Mouse (Mus musculus) intestine, embryonic 14.5 days (tissue): Measurements from ENCODE around the gene Itgb3. TPM values are rescaled to one million over a fixed set of nuclear protein-coding genes. Genes with fewer than 3 reads are reported as not detected.

Experiments
- ATAC-seq: fragments of 200-750 bp; cut with Nextera tagmentation; replicated peaks from 2 replicates; pipeline ENCODE4 v1.8.0; 2017; ENCODE audit warnings: low read depth, moderate number of reproducible peaks, moderate TSS enrichment, moderate library complexity; ENCODE audit not compliant: low FRiP score, low TSS enrichment
- DNase-seq: peaks from one replicate; pipeline ENCODE4 v3.0.0-alpha.2; 2018; ENCODE audit warnings: low spot score
- H3K27ac ChIP-seq: fragments of 300-500 bp; sonication (generic); 2 replicates; pipeline ENCODE4 v1.5.1; 2014; ENCODE audit warnings: low read depth, mild to moderate bottlenecking, control low read depth
- H3K27me3 ChIP-seq: fragments of 300-500 bp; sonication (generic); replicated peaks from 2 replicates; pipeline ENCODE4 v1.6.1; 2014; ENCODE audit warnings: low read length, control low read depth; ENCODE audit not compliant: control insufficient read depth, insufficient read depth
- H3K36me3 ChIP-seq: fragments of 300-500 bp; sonication (generic); 2 replicates; pipeline ENCODE4 v1.6.1; 2014; ENCODE audit warnings: low read length, control low read depth; ENCODE audit not compliant: control insufficient read depth, insufficient read depth
- H3K4me1 ChIP-seq: fragments of 300-500 bp; sonication (generic); replicated peaks from 2 replicates; pipeline ENCODE4 v1.6.1; 2014; ENCODE audit warnings: low read length, control low read depth, mixed read lengths; ENCODE audit not compliant: control insufficient read depth, insufficient read depth
- H3K4me2 ChIP-seq: fragments of 300-500 bp; sonication (generic); 2 replicates; pipeline ENCODE4 v1.6.1; 2014; ENCODE audit warnings: low read length
- H3K4me3 ChIP-seq: fragments of 300-500 bp; sonication (generic); 2 replicates; pipeline ENCODE4 v1.5.1; 2014; ENCODE audit warnings: low read depth, low read length, control low read depth, mixed read lengths
- H3K9ac ChIP-seq: fragments of 300-500 bp; sonication (generic); 2 replicates; pipeline ENCODE4 v1.6.1; 2014; ENCODE audit warnings: mild to moderate bottlenecking, low read length
- H3K9me3 ChIP-seq: fragments of 300-500 bp; sonication (generic); 2 replicates; pipeline ENCODE4 v1.6.1; 2016; ENCODE audit warnings: low read length, control low read depth; ENCODE audit not compliant: control insufficient read depth
- WGBS: fragments of 180-500 bp; shearing (Covaris S2); extraction: QIAGEN DNeasy Blood & Tissue Kit; methylation state at CpG from one replicate; pipeline ENCODE4 v1.1.7; 2014; 5-methylcytosine and 5-hydroxymethylcytosine counted together
- polyA plus RNA-seq: library from polyadenylated mRNA; unstranded; fragments of >200 nt; fragmentation: Nextera tagmentation; extraction: Ambion mirVana; gene quantifications from 2 replicates; pipeline ENCODE4 v1.2.1, GENCODE M21; 2014

Itgb3 gene
- polyA plus RNA-seq, 1 experiment from 2014 or later, result 3.3 TPM

- Histone ChIP-seq H3K27ac (no peak overlapping the region), H3K4me1 (peaks cover 13% of the 10 kb centered on the region; the same call in 1 of the 2 replicates), H3K36me3 (no peaks in the 10 kb centered on the region), H3K4me3 (no peak overlapping the region), H3K9ac (no peak overlapping the region), H3K4me2 (no peak overlapping the region), H3K9me3 (no peaks in the 10 kb centered on the region), H3K27me3 (no peaks in the 10 kb centered on the region)
- 79% methylated on average over 13 of the region's 13 CpGs for WGBS
- no peak for DNase-seq
- ATAC-seq, result no peak
Observed at GRCm38 (mm10) chr11:104619084-104620022, 11.6 kb downstream of the Itgb3 start.

- ATAC-seq, result no peak
- Histone ChIP-seq H3K27me3 (no peaks in the 10 kb centered on the region), H3K9me3 (no peaks in the 10 kb centered on the region), H3K9ac (no peak overlapping the region), H3K4me2 (no peak overlapping the region), H3K4me1 (peaks cover 33% of the 10 kb centered on the region), H3K4me3 (no peak overlapping the region), H3K36me3 (no peaks in the 10 kb centered on the region), H3K27ac (no peak overlapping the region)
- 37% methylated on average over 11 of the region's 12 CpGs for WGBS
- no peak for DNase-seq
Observed at GRCm38 (mm10) chr11:104622040-104622962, 14.5 kb downstream of the Itgb3 start.

- Histone ChIP-seq H3K36me3 (no peaks in the 10 kb centered on the region), H3K9me3 (no peaks in the 10 kb centered on the region), H3K27ac (peak overlapping the region; percentile 88), H3K4me1 (peaks cover 36% of the 10 kb centered on the region), H3K9ac (no peak overlapping the region), H3K4me2 (0 out of 2 replicates have a peak overlapping the region, but pooled peaks have one; percentile 8), H3K4me3 (no peak overlapping the region), H3K27me3 (no peaks in the 10 kb centered on the region)
- 19% methylated on average over 6 of the region's 6 CpGs for WGBS
- DNase-seq (peak; percentile 61), ATAC-seq (peak; percentile 79)
Observed at GRCm38 (mm10) chr11:104624791-104625391, 17.1 kb downstream of the Itgb3 start.

GRCm38 (mm10) chr11:104625453-104626402 lies 17.9 kb downstream of the Itgb3 start:
- no peak overlapping the region for H3K9ac ChIP-seq
- peak overlapping the region; percentile 88 for H3K27ac ChIP-seq
- no peak overlapping the region for H3K4me3 ChIP-seq
- 21% methylated on average over 12 of the region's 12 CpGs for WGBS
- H3K36me3 ChIP-seq, result no peaks in the 10 kb centered on the region
- DNase-seq, result peak; percentile 79
- no peaks in the 10 kb centered on the region for H3K9me3 ChIP-seq
- H3K27me3 ChIP-seq, result no peaks in the 10 kb centered on the region
- peaks cover 36% of the 10 kb centered on the region for H3K4me1 ChIP-seq
- peak; percentile 30 for ATAC-seq
- H3K4me2 ChIP-seq, result no peak overlapping the region

GRCm38 (mm10) chr11:104626635-104627034 lies 18.8 kb downstream of the Itgb3 start:
- H3K9ac ChIP-seq, result no peak overlapping the region
- no peaks in the 10 kb centered on the region for H3K36me3 ChIP-seq
- ATAC-seq, result no peak
- DNase-seq, result no peak
- no peak overlapping the region for H3K4me2 ChIP-seq
- H3K9me3 ChIP-seq, result no peaks in the 10 kb centered on the region
- peaks cover 36% of the 10 kb centered on the region for H3K4me1 ChIP-seq
- H3K27me3 ChIP-seq, result no peaks in the 10 kb centered on the region
- H3K4me3 ChIP-seq, result no peak overlapping the region
- H3K27ac ChIP-seq, result peak overlapping the region; percentile 88; the same call in 1 of the 2 replicates

GRCm38 (mm10) chr11:104627616-104628301 lies 20.0 kb downstream of the Itgb3 start:
- H3K9ac ChIP-seq, result no peak overlapping the region
- H3K4me1 ChIP-seq, result peaks cover 28% of the 10 kb centered on the region
- 53% methylated on average over 11 of the region's 11 CpGs for WGBS
- no peak overlapping the region for H3K27ac ChIP-seq
- no peaks in the 10 kb centered on the region for H3K9me3 ChIP-seq
- ATAC-seq (no peak), DNase-seq (no peak)
- H3K4me3 ChIP-seq, result no peak overlapping the region
- H3K27me3 ChIP-seq, result no peaks in the 10 kb centered on the region
- H3K4me2 ChIP-seq, result no peak overlapping the region
- no peaks in the 10 kb centered on the region for H3K36me3 ChIP-seq

GRCm38 (mm10) chr11:104628566-104628965 lies 20.8 kb downstream of the Itgb3 start:
- Histone ChIP-seq H3K4me2 (no peak overlapping the region), H3K27me3 (no peaks in the 10 kb centered on the region), H3K9ac (no peak overlapping the region), H3K27ac (no peak overlapping the region), H3K9me3 (no peaks in the 10 kb centered on the region), H3K4me1 (peaks cover 27% of the 10 kb centered on the region), H3K4me3 (no peak overlapping the region), H3K36me3 (no peaks in the 10 kb centered on the region)
- 88% methylated on average over 5 of the region's 5 CpGs for WGBS
- ATAC-seq (no peak), DNase-seq (no peak)
